Mouse (Mus musculus): Measurements from ENCODE around the gene Lonrf2.

DNA sequence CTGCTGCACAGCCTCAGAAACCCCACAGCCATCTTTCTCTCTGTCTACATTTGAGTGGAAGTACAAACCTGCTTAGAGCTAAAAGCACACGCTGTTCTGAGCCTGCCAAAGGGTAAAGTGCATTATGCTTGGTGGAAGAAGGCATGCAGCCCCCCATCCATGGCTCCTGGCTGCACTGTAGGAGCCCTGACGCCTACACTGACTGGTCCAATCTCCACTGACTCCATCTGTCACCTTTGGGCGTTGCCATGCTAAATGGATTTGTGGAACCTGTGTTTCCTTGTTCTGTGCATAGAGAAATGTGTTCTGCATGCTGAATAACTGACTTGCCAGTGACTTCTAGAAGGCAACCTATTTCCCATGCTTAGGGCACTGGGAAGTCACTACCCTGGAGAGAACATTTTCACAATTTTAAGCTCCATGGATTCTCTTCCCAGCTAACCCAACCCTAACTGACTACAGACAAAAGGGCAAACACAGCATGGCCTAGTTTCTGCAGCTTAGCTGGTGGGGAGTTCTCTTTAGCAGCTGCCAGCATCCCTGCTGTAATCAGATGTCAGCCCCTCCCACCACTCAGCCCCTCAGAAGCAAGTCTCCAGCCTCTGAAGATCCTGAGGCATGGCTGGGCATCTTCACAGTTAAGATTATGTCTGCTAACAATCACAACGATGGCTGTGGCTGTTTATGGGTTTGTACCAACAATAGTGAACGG lies 40.3 kb upstream of the Lonrf2 start:
- no peak for TF ChIP-seq CTCF (IDR thresholded peaks at IDR 0.05; ENCODE audit: low read depth, low read length)
- TF ChIP-seq POLR2A (IDR thresholded peaks at IDR 0.05; ENCODE audit: borderline replicate concordance, low read depth, low read length) = no peak

Data from bone marrow macrophage, adult 2 months (primary cell).